Mouse (Mus musculus) forebrain, postnatal 0 days (tissue): ENCODE measurements around the gene Adgrl3. TPM values are rescaled to one million over a fixed set of nuclear protein-coding genes. Genes with fewer than 3 reads are reported as not detected.

Experiments
- ATAC-seq: fragments of 200-750 bp; cut with Nextera tagmentation; 2 replicates; pipeline ENCODE4 v1.8.0; 2017; ENCODE audit warnings: mild to moderate bottlenecking, moderate library complexity
- DNase-seq: peaks from one replicate; pipeline ENCODE4 v3.0.0-alpha.2; 2015
- H3K27ac ChIP-seq: fragments of 300-500 bp; sonication (generic); 2 replicates; pipeline ENCODE4 v1.5.1; 2014; ENCODE audit warnings: low read depth, mild to moderate bottlenecking, antibody characterized with exemption, low read length, moderate library complexity, mixed read lengths
- H3K27me3 ChIP-seq: fragments of 300-500 bp; sonication (generic); 2 replicates; pipeline ENCODE4 v1.6.1; 2014; ENCODE audit warnings: mild to moderate bottlenecking, low read length, mixed read lengths; ENCODE audit not compliant: insufficient read depth
- H3K36me3 ChIP-seq: fragments of 300-500 bp; sonication (generic); 2 replicates; pipeline ENCODE4 v1.6.1; 2014; ENCODE audit warnings: mild to moderate bottlenecking, moderate library complexity; ENCODE audit not compliant: insufficient read depth
- H3K4me1 ChIP-seq: fragments of 300-500 bp; sonication (generic); 2 replicates; pipeline ENCODE4 v1.6.1; 2014; ENCODE audit warnings: antibody characterized with exemption; ENCODE audit not compliant: insufficient read depth
- H3K4me2 ChIP-seq: fragments of 300-500 bp; sonication (generic); 2 replicates; pipeline ENCODE4 v1.6.1; 2014; ENCODE audit warnings: low read depth, mild to moderate bottlenecking, moderate library complexity
- H3K4me3 ChIP-seq: fragments of 300-500 bp; sonication (generic); 2 replicates; pipeline ENCODE4 v1.5.1; 2014; ENCODE audit warnings: low read depth, low read length, mixed read lengths
- H3K9ac ChIP-seq: fragments of 300-500 bp; sonication (generic); 2 replicates; pipeline ENCODE4 v1.6.1; 2014; ENCODE audit warnings: mild to moderate bottlenecking
- H3K9me3 ChIP-seq: fragments of 300-500 bp; sonication (generic); 2 replicates; pipeline ENCODE4 v1.6.1; 2016; ENCODE audit warnings: low read length
- CTCF ChIP-seq: sonication (generic); IDR thresholded peaks from 2 replicates; pipeline ENCODE4 v1.5.1; 2016; ENCODE audit warnings: antibody characterized with exemption, control low read depth, low read depth
- WGBS: fragments of 180-500 bp; shearing (Covaris S2); extraction: QIAGEN DNeasy Blood & Tissue Kit; methylation state at CpG from one replicate; pipeline ENCODE4 v1.1.7; 2014; 5-methylcytosine and 5-hydroxymethylcytosine counted together
- polyA plus RNA-seq: library from polyadenylated mRNA; unstranded; fragments of >200 nt; fragmentation: Nextera tagmentation; extraction: Ambion mirVana; gene quantifications from 2 replicates; pipeline ENCODE4 v1.2.1, GENCODE M21; 2015
- total RNA-seq: library from RNA; depleted of rRNA; stranded (reverse); fragments of >200 nt; gene quantifications from 2 replicates; pipeline ENCODE4 v1.2.3, GENCODE M21; 2014

Adgrl3 gene
- total and polyA plus RNA-seq, 2 experiments from 2014 or later = 39.2 to 174 TPM

DNA sequence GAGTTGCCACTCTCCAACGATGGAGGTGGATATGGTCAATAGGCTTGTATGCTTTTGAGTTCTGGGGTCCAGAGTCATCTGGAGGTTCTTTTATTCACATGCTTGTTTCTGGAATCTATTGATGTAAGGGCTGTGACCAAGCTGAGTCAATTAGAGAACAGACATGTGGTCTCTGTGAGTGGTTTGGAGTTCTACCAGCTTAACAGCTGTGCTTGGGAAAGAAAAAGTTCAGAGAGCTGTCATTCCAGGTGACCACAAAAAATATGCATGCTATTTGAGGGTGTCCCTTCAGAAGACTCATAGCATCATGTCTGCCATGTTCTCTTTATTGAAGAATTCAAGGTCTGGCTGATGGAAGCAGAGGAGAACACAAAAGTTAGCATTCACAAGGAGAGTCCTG lies 53.9 kb downstream of the Adgrl3 start:
- Histone ChIP-seq H3K9ac (no peak overlapping the region), H3K27ac (no peak overlapping the region), H3K36me3 (no peaks in the 10 kb centered on the region), H3K4me2 (no peak overlapping the region), H3K4me3 (no peak overlapping the region), H3K27me3 (no peaks in the 10 kb centered on the region), H3K4me1 (no peaks in the 10 kb centered on the region), H3K9me3 (no peaks in the 10 kb centered on the region)
- no peak for ATAC-seq
- no peak for TF ChIP-seq CTCF
- no peak for DNase-seq
- WGBS = 80% methylated on average over 1 of the region's 1 CpGs

- no peaks in the 10 kb centered on the region for H3K9me3 ChIP-seq
- H3K27me3 ChIP-seq = no peaks in the 10 kb centered on the region
- no peak overlapping the region for H3K4me2 ChIP-seq
- H3K4me1 ChIP-seq = no peaks in the 10 kb centered on the region
- H3K27ac ChIP-seq = no peak overlapping the region
- no peaks in the 10 kb centered on the region for H3K36me3 ChIP-seq
- TF ChIP-seq CTCF = no peak
- H3K4me3 ChIP-seq = no peak overlapping the region
- H3K9ac ChIP-seq = no peak overlapping the region
- no peak for DNase-seq
- WGBS = 74% methylated on average over 5 of the region's 5 CpGs
- no peak for ATAC-seq
Observed at GRCm38 (mm10) chr5:81076377-81076776, 56.4 kb downstream of the Adgrl3 start.

GRCm38 (mm10) chr5:81077031-81077430 lies 57.1 kb downstream of the Adgrl3 start:
- DNase-seq (no peak), ATAC-seq (no peak)
- H3K27ac ChIP-seq = no peak overlapping the region
- H3K4me3 ChIP-seq = no peak overlapping the region
- no peaks in the 10 kb centered on the region for H3K36me3 ChIP-seq
- TF ChIP-seq CTCF = no peak
- no peaks in the 10 kb centered on the region for H3K27me3 ChIP-seq
- H3K9me3 ChIP-seq = no peaks in the 10 kb centered on the region
- H3K9ac ChIP-seq = no peak overlapping the region
- no peak overlapping the region for H3K4me2 ChIP-seq
- no peaks in the 10 kb centered on the region for H3K4me1 ChIP-seq
- 92% methylated on average over 7 of the region's 7 CpGs for WGBS

- DNase-seq (no peak), ATAC-seq (no peak)
- H3K9ac ChIP-seq = no peak overlapping the region
- H3K4me1 ChIP-seq = no peaks in the 10 kb centered on the region
- H3K27ac ChIP-seq = no peak overlapping the region
- H3K9me3 ChIP-seq = no peaks in the 10 kb centered on the region
- H3K4me2 ChIP-seq = no peak overlapping the region
- no peak overlapping the region for H3K4me3 ChIP-seq
- H3K27me3 ChIP-seq = no peaks in the 10 kb centered on the region
- no peak for TF ChIP-seq CTCF
- 85% methylated on average over 1 of the region's 1 CpGs for WGBS
- no peaks in the 10 kb centered on the region for H3K36me3 ChIP-seq
Observed at GRCm38 (mm10) chr5:81077990-81078389, 58.1 kb downstream of the Adgrl3 start.

DNA sequence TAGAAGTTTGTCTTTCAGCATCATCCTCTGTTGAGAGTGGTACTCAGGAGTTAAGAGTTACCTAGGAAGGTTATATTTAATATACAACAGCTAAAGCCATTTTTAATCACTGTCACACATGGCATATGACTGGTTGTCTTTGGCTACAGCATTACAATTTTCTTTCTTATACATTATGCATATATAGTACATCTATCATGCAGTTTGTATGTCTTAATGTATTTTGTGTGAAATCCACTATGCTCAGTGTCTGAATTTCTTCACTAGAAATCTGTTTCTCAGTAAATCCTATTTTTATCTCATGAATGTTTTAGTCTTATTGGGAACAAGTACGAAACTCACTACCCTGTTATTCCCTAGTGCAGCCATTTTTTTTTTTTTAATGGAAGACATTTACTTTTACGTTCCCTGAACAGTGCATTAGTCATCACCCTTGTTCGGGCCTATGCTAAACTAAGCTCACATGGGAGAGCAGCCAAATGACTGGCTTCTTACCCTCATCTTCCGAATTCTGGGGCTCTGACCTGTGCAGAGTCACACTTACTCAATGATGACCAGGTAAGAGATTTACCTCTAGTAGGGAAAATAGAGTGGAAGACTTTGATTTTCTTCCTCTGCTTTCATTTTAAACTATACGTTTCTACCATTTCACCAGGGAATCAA lies 63.9 kb downstream of the Adgrl3 start:
- WGBS = 57% methylated on average over 5 of the region's 5 CpGs
- Histone ChIP-seq H3K4me2 (no peak overlapping the region), H3K9me3 (no peaks in the 10 kb centered on the region), H3K4me1 (no peaks in the 10 kb centered on the region), H3K27me3 (no peaks in the 10 kb centered on the region), H3K4me3 (no peak overlapping the region), H3K27ac (peak overlapping the region; percentile 45), H3K36me3 (no peaks in the 10 kb centered on the region), H3K9ac (no peak overlapping the region)
- peak; percentile 83 for ATAC-seq
- DNase-seq = no peak
- no peak for TF ChIP-seq CTCF

GRCm38 (mm10) chr5:81085152-81085551 lies 65.2 kb downstream of the Adgrl3 start:
- H3K36me3 ChIP-seq = no peaks in the 10 kb centered on the region
- H3K9ac ChIP-seq = no peak overlapping the region
- no peak for ATAC-seq
- H3K4me1 ChIP-seq = no peaks in the 10 kb centered on the region
- H3K4me2 ChIP-seq = no peak overlapping the region
- no peaks in the 10 kb centered on the region for H3K27me3 ChIP-seq
- TF ChIP-seq CTCF = no peak
- WGBS = 19% methylated on average over 4 of the region's 4 CpGs
- no peak overlapping the region for H3K27ac ChIP-seq
- H3K4me3 ChIP-seq = no peak overlapping the region
- DNase-seq = no peak
- H3K9me3 ChIP-seq = no peaks in the 10 kb centered on the region

DNA sequence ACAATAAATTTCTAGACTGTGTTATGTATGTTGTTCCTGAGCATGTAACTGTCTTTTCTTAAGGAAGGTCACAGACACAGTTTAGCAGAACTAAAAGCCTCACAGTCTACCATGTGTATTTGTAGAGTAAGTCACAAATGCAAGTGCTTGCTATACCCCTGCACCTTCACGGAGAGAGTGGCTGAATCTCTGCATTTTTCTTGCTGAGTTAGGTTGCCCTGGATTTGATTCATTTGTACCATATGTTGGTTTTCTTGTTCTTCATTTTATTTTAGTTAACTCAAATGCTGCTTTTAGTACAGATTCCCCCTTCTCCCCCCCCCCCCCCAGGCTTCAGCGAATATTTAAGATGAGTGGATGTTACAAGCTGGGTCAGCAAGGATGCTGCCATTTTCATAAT lies 68.7 kb downstream of the Adgrl3 start:
- Histone ChIP-seq H3K36me3 (no peaks in the 10 kb centered on the region), H3K4me3 (no peak overlapping the region), H3K27me3 (no peaks in the 10 kb centered on the region), H3K9ac (no peak overlapping the region), H3K27ac (no peak overlapping the region), H3K4me2 (no peak overlapping the region), H3K4me1 (no peaks in the 10 kb centered on the region), H3K9me3 (no peaks in the 10 kb centered on the region)
- no peak for ATAC-seq
- no peak for DNase-seq
- no peak for TF ChIP-seq CTCF
- WGBS = 68% methylated on average over 2 of the region's 2 CpGs

DNA sequence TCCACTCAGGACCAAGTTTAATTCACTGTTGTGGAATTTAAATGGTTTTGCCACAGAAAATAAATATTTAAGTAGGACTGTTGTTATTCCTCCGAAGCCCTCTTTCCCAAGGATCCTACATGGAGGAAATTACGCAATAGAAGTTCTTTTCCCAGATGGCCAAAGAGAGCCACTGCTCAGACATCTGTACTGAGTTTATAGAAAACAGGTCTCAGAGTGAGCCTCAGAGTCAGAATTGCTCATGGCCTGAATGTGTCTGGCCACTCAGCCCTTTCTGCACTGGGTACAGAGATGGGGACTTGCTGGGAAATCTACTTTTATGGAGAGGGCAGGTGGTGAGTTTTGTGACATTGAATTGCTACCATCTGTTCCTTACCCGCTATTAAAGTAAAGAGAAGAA lies 74.7 kb downstream of the Adgrl3 start:
- H3K36me3 ChIP-seq = no peaks in the 10 kb centered on the region
- no peak for TF ChIP-seq CTCF
- H3K9ac ChIP-seq = no peak overlapping the region
- H3K27ac ChIP-seq = no peak overlapping the region
- DNase-seq (no peak), ATAC-seq (no peak)
- WGBS = 91% methylated on average over 3 of the region's 3 CpGs
- no peaks in the 10 kb centered on the region for H3K9me3 ChIP-seq
- H3K4me2 ChIP-seq = no peak overlapping the region
- H3K4me1 ChIP-seq = no peaks in the 10 kb centered on the region
- no peaks in the 10 kb centered on the region for H3K27me3 ChIP-seq
- H3K4me3 ChIP-seq = no peak overlapping the region
